Mouse (Mus musculus) hindlimb bud, embryonic 11.5 days (tissue): ENCODE data around the gene Socs1.
"Not testable (repeated sequence)": the region's sequence is repeated elsewhere in the genome, so short reads cannot be mapped to it uniquely, and the experiment has no call there.

Source experiments
- DNase-seq: peaks from one replicate; pipeline ENCODE4 v3.0.0-alpha.2; 2012; ENCODE audit warnings: low read depth, low spot score; ENCODE audit errors: extremely low spot score

Gene Socs1

GRCm38 (mm10) chr16:10785371-10786231 is at the start of gene Socs1:
TSS of gene Socs1 (minus strand) at chr16:10785536.
- DNase-seq = peak; percentile 57

GRCm38 (mm10) chr16:10834542-10834910 is 49.2 kb upstream of the Socs1 start:
- DNase-seq = no peak

- no peak for DNase-seq
Observed at GRCm38 (mm10) chr16:10828461-10828805, 43.1 kb upstream of the Socs1 start.

- no peak for DNase-seq
Observed at GRCm38 (mm10) chr16:10827766-10828460, 42.6 kb upstream of the Socs1 start.

- no peak for DNase-seq
Observed at GRCm38 (mm10) chr16:10827269-10827668, 41.9 kb upstream of the Socs1 start.

- DNase-seq = no peak
Observed at GRCm38 (mm10) chr16:10825840-10826239, 40.5 kb upstream of the Socs1 start.

GRCm38 (mm10) chr16:10824536-10824935 is 39.2 kb upstream of the Socs1 start:
- DNase-seq = no peak

GRCm38 (mm10) chr16:10821387-10821786 is 36.1 kb upstream of the Socs1 start:
- no peak for DNase-seq

GRCm38 (mm10) chr16:10819966-10820365 is 34.6 kb upstream of the Socs1 start:
- DNase-seq = no peak

- no peak for DNase-seq
Observed at GRCm38 (mm10) chr16:10818579-10819135, 33.3 kb upstream of the Socs1 start.

GRCm38 (mm10) chr16:10814864-10815263 is 29.5 kb upstream of the Socs1 start:
- DNase-seq = no peak

GRCm38 (mm10) chr16:10813726-10814125 is 28.4 kb upstream of the Socs1 start:
- no peak for DNase-seq

- no peak for DNase-seq
Observed at GRCm38 (mm10) chr16:10812865-10813371, 27.6 kb upstream of the Socs1 start, which contains the start of gene Gm11172. TSS of gene Gm11172 (plus strand) at chr16:10812915.

GRCm38 (mm10) chr16:10810376-10810775 is 25.0 kb upstream of the Socs1 start:
- DNase-seq = no peak

- no peak for DNase-seq
Observed at GRCm38 (mm10) chr16:10805789-10806527, 20.6 kb upstream of the Socs1 start, which contains the start of gene Prm1. TSS of gene Prm1 (minus strand) at chr16:10805839.

GRCm38 (mm10) chr16:10802420-10802819 is 17.1 kb upstream of the Socs1 start:
- not testable (repeated sequence) for DNase-seq

- DNase-seq = no peak
Observed at GRCm38 (mm10) chr16:10796034-10796433, 10.7 kb upstream of the Socs1 start, which contains the start of gene Prm2. TSS of gene Prm2 (minus strand) at chr16:10796134.

- no peak for DNase-seq
Observed at GRCm38 (mm10) chr16:10790702-10791101, 5.4 kb upstream of the Socs1 start, which contains the start of gene Prm3. TSS of gene Prm3 (minus strand) at chr16:10790914.

GRCm38 (mm10) chr16:10788866-10789265 is 3.5 kb upstream of the Socs1 start:
- DNase-seq = no peak

- no peak for DNase-seq
Observed at GRCm38 (mm10) chr16:10788271-10788670, 2.9 kb upstream of the Socs1 start, which contains the start of gene Tnp2. TSS of gene Tnp2 (minus strand) at chr16:10788660.
